Mouse (Mus musculus): Measurements from ENCODE around the gene Endod1. TPM values are rescaled to one million over a fixed set of nuclear protein-coding genes. Genes with fewer than 3 reads are reported as not detected.

The Endod1 gene
- polyA plus RNA-seq, 1 experiment, result 7.0 TPM

GRCm38 (mm10) chr9:14379769-14380385 is 1.4 kb downstream of the Endod1 start:
- Histone ChIP-seq H3K79me2 (ENCODE audit: control insufficient read depth, insufficient read depth) (no peaks in the 10 kb centered on the region), H3K27me3 (ENCODE audit: control insufficient read depth, insufficient read depth, insufficient read length) (no peaks in the 10 kb centered on the region), H3K36me3 (ENCODE audit: control insufficient read depth, insufficient read depth) (no peaks in the 10 kb centered on the region), H3ac (ENCODE audit: control insufficient read depth, insufficient read length) (peak overlapping the region; percentile 21), H3K4me2 (ENCODE audit: low read depth) (peak overlapping the region; percentile 74), H3K4me3 (peak overlapping the region; percentile 50)
- TF ChIP-seq E2F4 (IDR thresholded peaks at IDR 0.05; ENCODE audit: insufficient read depth) (no peak), TCF12 (IDR thresholded peaks at IDR 0.05; ENCODE audit: insufficient read depth, poor library complexity, severe bottlenecking) (no peak), CEBPB (IDR thresholded peaks at IDR 0.05; ENCODE audit: insufficient read depth, poor library complexity, severe bottlenecking) (no peak), POLR2AphosphoS2 (IDR thresholded peaks at IDR 0.05; ENCODE audit: insufficient read length, low read depth) (no peak), REST (IDR thresholded peaks at IDR 0.05; ENCODE audit: insufficient read depth, insufficient read length) (no peak), TCF3 (IDR thresholded peaks at IDR 0.05; ENCODE audit: insufficient read length, low read depth) (no peak), POLR2A (IDR thresholded peaks at IDR 0.05; ENCODE audit: insufficient read length, low read depth) (no peak), MAX (IDR thresholded peaks at IDR 0.05; ENCODE audit: low read depth) (no peak), MYOG (IDR thresholded peaks at IDR 0.05; ENCODE audit: control insufficient read depth in 1 of 3, insufficient read depth in 1 of 3, insufficient read length in 2 of 3, low read depth in 2 of 3) (no peak), USF1 (IDR thresholded peaks at IDR 0.05; ENCODE audit: low read depth) (no peak), SRF (IDR thresholded peaks at IDR 0.05; ENCODE audit: control insufficient read depth, insufficient read length, low read depth) (no peak)

GRCm38 (mm10) chr9:14378151-14378550 is 3.2 kb downstream of the Endod1 start:
- no peaks in the 10 kb centered on the region for H3K79me2 ChIP-seq (ENCODE audit: control insufficient read depth, insufficient read depth)
- TF ChIP-seq TCF12 (IDR thresholded peaks at IDR 0.05; ENCODE audit: insufficient read depth, poor library complexity, severe bottlenecking) (no peak), CEBPB (IDR thresholded peaks at IDR 0.05; ENCODE audit: insufficient read depth, poor library complexity, severe bottlenecking) (no peak), POLR2AphosphoS2 (IDR thresholded peaks at IDR 0.05; ENCODE audit: insufficient read length, low read depth) (no peak), SRF (IDR thresholded peaks at IDR 0.05; ENCODE audit: control insufficient read depth, insufficient read length, low read depth) (no peak), MYOD1 (IDR thresholded peaks at IDR 0.05; ENCODE audit: control insufficient read depth in 1 of 3, insufficient read length in 2 of 3, low read depth in 2 of 3) (no peak)
- H3K4me2 ChIP-seq (ENCODE audit: low read depth), result no peak overlapping the region
- no peaks in the 10 kb centered on the region for H3K36me3 ChIP-seq (ENCODE audit: control insufficient read depth, insufficient read depth)
- H3ac ChIP-seq (ENCODE audit: control insufficient read depth, insufficient read length), result no peak overlapping the region
- no peak overlapping the region for H3K4me3 ChIP-seq
- H3K27me3 ChIP-seq (ENCODE audit: control insufficient read depth, insufficient read depth, insufficient read length), result no peaks in the 10 kb centered on the region

- H3K36me3 ChIP-seq (ENCODE audit: control insufficient read depth, insufficient read depth), result no peaks in the 10 kb centered on the region
- H3K79me2 ChIP-seq (ENCODE audit: control insufficient read depth, insufficient read depth), result no peaks in the 10 kb centered on the region
- H3K27me3 ChIP-seq (ENCODE audit: control insufficient read depth, insufficient read depth, insufficient read length), result no peaks in the 10 kb centered on the region
- H3K4me3 ChIP-seq, result no peak overlapping the region
- no peak for TF ChIP-seq REST (IDR thresholded peaks at IDR 0.05; ENCODE audit: insufficient read depth, insufficient read length)
- no peak for TF ChIP-seq MYOD1 (IDR thresholded peaks at IDR 0.05; ENCODE audit: control insufficient read depth in 1 of 3, insufficient read length in 2 of 3, low read depth in 2 of 3)
- no peak for TF ChIP-seq CEBPB (IDR thresholded peaks at IDR 0.05; ENCODE audit: insufficient read depth, poor library complexity, severe bottlenecking)
- TF ChIP-seq TCF12 (IDR thresholded peaks at IDR 0.05; ENCODE audit: insufficient read depth, poor library complexity, severe bottlenecking), result no peak
- no peak overlapping the region for H3ac ChIP-seq (ENCODE audit: control insufficient read depth, insufficient read length)
- H3K4me2 ChIP-seq (ENCODE audit: low read depth), result no peak overlapping the region
Measured at GRCm38 (mm10) chr9:14376149-14376548, 5.2 kb downstream of the Endod1 start.

GRCm38 (mm10) chr9:14372440-14372839 is 8.9 kb downstream of the Endod1 start:
- H3K79me2 ChIP-seq (ENCODE audit: control insufficient read depth, insufficient read depth), result no peaks in the 10 kb centered on the region
- no peak overlapping the region for H3ac ChIP-seq (ENCODE audit: control insufficient read depth, insufficient read length)
- H3K4me2 ChIP-seq (ENCODE audit: low read depth), result no peak overlapping the region
- H3K4me3 ChIP-seq, result no peak overlapping the region
- H3K36me3 ChIP-seq (ENCODE audit: control insufficient read depth, insufficient read depth), result no peaks in the 10 kb centered on the region
- no peaks in the 10 kb centered on the region for H3K27me3 ChIP-seq (ENCODE audit: control insufficient read depth, insufficient read depth, insufficient read length)
- TF ChIP-seq REST (IDR thresholded peaks at IDR 0.05; ENCODE audit: insufficient read depth, insufficient read length), result no peak
- TF ChIP-seq USF1 (IDR thresholded peaks at IDR 0.05; ENCODE audit: low read depth), result no peak
- TF ChIP-seq MAX (IDR thresholded peaks at IDR 0.05; ENCODE audit: low read depth), result no peak
- no peak for TF ChIP-seq POLR2AphosphoS2 (IDR thresholded peaks at IDR 0.05; ENCODE audit: insufficient read length, low read depth)
- TF ChIP-seq E2F4 (IDR thresholded peaks at IDR 0.05; ENCODE audit: insufficient read depth), result no peak
- no peak for TF ChIP-seq MYOD1 (IDR thresholded peaks at IDR 0.05; ENCODE audit: control insufficient read depth in 1 of 3, insufficient read length in 2 of 3, low read depth in 2 of 3)
- no peak for TF ChIP-seq SRF (IDR thresholded peaks at IDR 0.05; ENCODE audit: control insufficient read depth, insufficient read length, low read depth)
- no peak for TF ChIP-seq POLR2A (IDR thresholded peaks at IDR 0.05; ENCODE audit: insufficient read length, low read depth)
- no peak for TF ChIP-seq TCF3 (IDR thresholded peaks at IDR 0.05; ENCODE audit: insufficient read length, low read depth)
- no peak for TF ChIP-seq CEBPB (IDR thresholded peaks at IDR 0.05; ENCODE audit: insufficient read depth, poor library complexity, severe bottlenecking)

GRCm38 (mm10) chr9:14369271-14369670 is 12.0 kb downstream of the Endod1 start:
- TF ChIP-seq MYOD1 (IDR thresholded peaks at IDR 0.05; ENCODE audit: control insufficient read depth in 1 of 3, insufficient read length in 2 of 3, low read depth in 2 of 3) (no peak), REST (IDR thresholded peaks at IDR 0.05; ENCODE audit: insufficient read depth, insufficient read length) (no peak), POLR2AphosphoS2 (IDR thresholded peaks at IDR 0.05; ENCODE audit: insufficient read length, low read depth) (no peak), POLR2A (IDR thresholded peaks at IDR 0.05; ENCODE audit: insufficient read length, low read depth) (no peak), MAX (IDR thresholded peaks at IDR 0.05; ENCODE audit: low read depth) (no peak), SRF (IDR thresholded peaks at IDR 0.05; ENCODE audit: control insufficient read depth, insufficient read length, low read depth) (no peak), MYOG (IDR thresholded peaks at IDR 0.05; ENCODE audit: control insufficient read depth in 1 of 3, insufficient read depth in 1 of 3, insufficient read length in 2 of 3, low read depth in 2 of 3) (no peak), E2F4 (IDR thresholded peaks at IDR 0.05; ENCODE audit: insufficient read depth) (no peak), TCF12 (IDR thresholded peaks at IDR 0.05; ENCODE audit: insufficient read depth, poor library complexity, severe bottlenecking) (no peak), CEBPB (IDR thresholded peaks at IDR 0.05; ENCODE audit: insufficient read depth, poor library complexity, severe bottlenecking) (no peak)

More at GRCm38 (mm10) chr9:14369271-14369670, 12.0 kb downstream of the Endod1 start:
- Histone ChIP-seq H3K27me3 (ENCODE audit: control insufficient read depth, insufficient read depth, insufficient read length) (no peaks in the 10 kb centered on the region), H3K4me2 (ENCODE audit: low read depth) (no peak overlapping the region), H3K4me3 (no peak overlapping the region), H3K79me2 (ENCODE audit: control insufficient read depth, insufficient read depth) (no peaks in the 10 kb centered on the region), H3ac (ENCODE audit: control insufficient read depth, insufficient read length) (no peak overlapping the region), H3K36me3 (ENCODE audit: control insufficient read depth, insufficient read depth) (no peaks in the 10 kb centered on the region)
